8 mouse cellular contexts compared by ENCODE assay signal in the genomic region with DNA sequence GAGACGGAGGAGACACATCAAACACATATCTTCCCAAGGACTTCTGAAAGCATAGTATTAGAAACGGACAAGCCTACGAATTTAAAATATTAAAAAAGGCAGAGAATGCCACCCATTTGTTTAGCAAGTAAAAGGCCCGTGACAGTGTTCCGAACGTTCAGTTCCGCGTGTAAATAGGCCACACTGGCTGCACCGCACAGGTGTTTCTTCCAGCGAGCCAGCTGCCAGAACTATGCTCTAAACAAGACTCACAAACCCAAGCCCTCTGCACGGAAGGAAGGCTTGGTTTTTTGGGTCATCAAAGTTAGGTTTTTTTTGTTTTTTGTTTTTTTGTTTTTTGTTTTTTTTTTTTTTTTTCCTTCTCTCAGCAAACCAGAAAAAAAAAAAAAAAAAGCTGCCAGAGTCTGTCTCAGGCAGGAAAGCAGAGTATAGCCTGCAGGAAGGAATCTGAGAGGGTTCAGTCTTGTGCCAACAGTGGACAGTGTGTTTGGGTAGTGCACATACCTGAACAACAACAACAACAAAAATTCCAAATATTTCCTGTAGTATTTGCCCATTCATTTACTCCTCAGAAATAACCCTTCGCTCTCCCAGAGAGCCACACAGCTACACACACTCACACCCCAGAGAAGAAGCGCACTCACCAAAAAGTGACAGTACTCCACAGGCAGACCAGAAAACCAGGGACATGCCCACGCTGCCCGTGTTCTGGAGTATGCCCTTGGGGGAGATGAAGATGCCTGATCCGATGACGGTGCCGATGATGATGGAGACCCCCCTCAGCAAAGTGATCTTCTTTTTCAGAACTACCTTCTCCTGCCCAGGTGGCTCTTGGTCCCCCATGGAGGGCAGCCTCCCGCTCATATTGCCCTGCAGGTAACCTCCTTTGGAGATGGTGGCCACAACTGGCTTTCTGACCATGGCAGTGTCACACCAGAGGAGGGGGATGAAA. TPM values are rescaled to one million over a fixed set of nuclear protein-coding genes. Genes with fewer than 3 reads are reported as not detected.
DNase-seq lines count a peak whose midpoint lies in the region; ATAC-seq and TF ChIP-seq lines count a peak whose summit lies in the region.

No protein-coding gene starts in this region.

- peak overlapping the region; percentile 71 for H3K4me2 ChIP-seq in limb, embryonic 12.5 days

- H3K4me3 ChIP-seq in limb, embryonic 12.5 days (replicated peaks), result peak overlapping the region; percentile 36
- H3K4me3 ChIP-seq in small intestine, adult 2 months (ENCODE audit: low read depth, low read length), result peak overlapping the region; percentile 33; the same call in 1 of the 2 replicates

- no peaks in the 10 kb centered on the region for H3K27me3 ChIP-seq in limb, embryonic 12.5 days
- no peaks in the 10 kb centered on the region for H3K27me3 ChIP-seq in small intestine, adult 2 months (ENCODE audit: control insufficient read depth, insufficient read depth, low read length)

- no peak for TF ChIP-seq CTCF in small intestine, adult 2 months (IDR thresholded peaks at IDR 0.05; ENCODE audit: extremely low read depth, insufficient read length, insufficient replicate concordance, low read depth, low read length)

- H3K9ac ChIP-seq in limb, embryonic 12.5 days (replicated peaks), result no peak overlapping the region

- TF ChIP-seq POLR2A in small intestine, adult 2 months (IDR thresholded peaks at IDR 0.05; ENCODE audit: low read depth, low read length), result no peak

- no peaks in the 10 kb centered on the region for H3K36me3 ChIP-seq in limb, embryonic 12.5 days
- no peaks in the 10 kb centered on the region for H3K36me3 ChIP-seq in small intestine, adult 2 months (ENCODE audit: control insufficient read depth, insufficient read depth, low read length)

- no peaks in the 10 kb centered on the region for H3K9me3 ChIP-seq in limb, embryonic 12.5 days

- peak; percentile 3 to 5 for DNase-seq in cerebellum, postnatal 25 days
- no peak for DNase-seq in cerebellum, adult 8-10 months
- peak; percentile 15 for DNase-seq in retina, postnatal 1 day
- no peak for DNase-seq in retina, embryonic 14.5 days (ENCODE audit: low spot score)
- no peak for DNase-seq in adipocyte (ENCODE audit: low spot score)
- DNase-seq in gastrocnemius, postnatal 4 days (ENCODE audit: low spot score in 2 of 2), result no peak

- H3K4me1 ChIP-seq in limb, embryonic 12.5 days (replicated peaks), result peaks cover 31% of the 10 kb centered on the region
- peaks cover 2% of the 10 kb centered on the region for H3K4me1 ChIP-seq in small intestine, adult 2 months (ENCODE audit: control insufficient read depth, insufficient read depth, insufficient read length, low read length)

- H3K27ac ChIP-seq in limb, embryonic 12.5 days, result peak overlapping the region; percentile 59; the same call in 1 of the 2 replicates
- H3K27ac ChIP-seq in small intestine, adult 2 months (ENCODE audit: insufficient read depth, low read depth, low read length), result no peak overlapping the region; the same call in 1 of the 2 replicates

- ATAC-seq in limb, embryonic 12.5 days (ENCODE audit: insufficient number of reproducible peaks, insufficient read depth, low FRiP score, low TSS enrichment, low read depth), result peak; percentile 14; the same call in 1 of the 2 replicates

- WGBS in limb, embryonic 12.5 days, result 49% methylated on average over 19 of the region's 19 CpGs
- 81% methylated on average over 19 of the region's 19 CpGs for WGBS in small intestine, adult 2 months

RNA-seq across cellular contexts. Expression of a gene that starts 0.8 kb away (rescaled TPM):
- 3.5 and 4.5 TPM in 2 replicates for polyA plus RNA-seq in limb, embryonic 12.5 days (2016; fragmentation: Nextera tagmentation; extraction: Ambion mirVana)
- polyA plus RNA-seq in small intestine, adult 2 months (2012; rRNA removed), result 0.27 and 0.55 TPM in 2 replicates
- total RNA-seq in gastrocnemius, postnatal 4 days (2021), result under 1 TPM; 0.37 to 0.39 TPM

Comparison
In these comparisons a context has a peak if more than half of its experiments do, and no peak if none do; other contexts are left out.
1. DNase-seq: peak in cerebellum, postnatal 25 days (2 of 2) and retina, postnatal 1 day (single experiment); none in cerebellum, adult 8-10 months (single experiment), retina, embryonic 14.5 days (single experiment), adipocyte (single experiment) and gastrocnemius, postnatal 4 days (0 of 2).